Mouse (Mus musculus) gastrocnemius, adult 2 months (tissue): ENCODE data around the gene Noxo1. TPM values are rescaled to one million over a fixed set of nuclear protein-coding genes. Genes with fewer than 3 reads are reported as not detected.
"Not testable (repeated sequence)": the region's sequence is repeated elsewhere in the genome, so short reads cannot be mapped to it uniquely, and the experiment has no call there.

Source experiments
- DNase-seq: peaks from one replicate; pipeline ENCODE4 v3.0.0; 2022
- H3K27ac ChIP-seq: fragments of 200-600 bp; 2 replicates; pipeline ENCODE4 v1.8.1; 2022; ENCODE audit warnings: mild to moderate bottlenecking
- H3K4me3 ChIP-seq: fragments of 200-600 bp; 2 replicates; pipeline ENCODE4 v1.8.1; 2022; ENCODE audit warnings: mild to moderate bottlenecking, moderate library complexity
- CTCF ChIP-seq: fragments of 200-600 bp; IDR thresholded peaks from 2 replicates; pipeline ENCODE4 v1.8.1; 2022; ENCODE audit warnings: antibody characterized with exemption, mild to moderate bottlenecking, moderate library complexity
- intact Hi-C: fragments of 180-260 bp; cut with DNase I; formaldehyde crosslinking; loops from one replicate; pipeline ENCODE4 v1.15.1; 2025
- total RNA-seq, 2 experiments: library from RNA; stranded (reverse); gene quantifications; 2 replicates each; pipeline ENCODE4 v1.2.3; 2021

Noxo1 gene
- total RNA-seq, 2 experiments from 2014 or later, result 0.56 to 0.74 TPM

DNA sequence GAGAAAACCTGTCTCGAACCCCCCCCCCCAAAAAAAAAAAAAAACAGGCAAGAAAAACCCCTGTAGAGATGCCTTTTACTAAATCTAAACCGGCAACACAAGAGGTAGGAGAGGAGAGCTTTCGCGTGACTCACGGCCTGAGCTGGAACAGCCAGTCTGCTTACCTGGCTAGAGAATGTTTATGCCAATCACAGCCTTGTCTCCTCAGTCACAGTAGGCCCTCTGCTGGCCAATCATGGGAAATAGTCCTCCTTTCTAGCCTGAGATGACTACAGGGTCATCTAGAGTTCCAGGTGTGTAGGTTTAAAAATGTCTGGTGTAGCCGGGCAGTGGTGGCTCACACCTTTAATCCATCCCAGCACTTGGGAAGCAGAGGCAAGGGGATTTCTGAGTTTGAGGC is 28.6 kb upstream of the Noxo1 start:
- intact Hi-C loops, result loop anchor here (5.0 to 10.0 kb wide), 2 partner anchors 53 to 125 kb away; no protein-coding TSS in a partner anchor
- TF ChIP-seq CTCF, result peak; percentile 75
- H3K27ac ChIP-seq, result 0 out of 2 replicates have a peak overlapping the region, but pooled peaks have one; percentile 12
- peak; percentile 69 for DNase-seq
- H3K4me3 ChIP-seq, result no peak overlapping the region

DNA sequence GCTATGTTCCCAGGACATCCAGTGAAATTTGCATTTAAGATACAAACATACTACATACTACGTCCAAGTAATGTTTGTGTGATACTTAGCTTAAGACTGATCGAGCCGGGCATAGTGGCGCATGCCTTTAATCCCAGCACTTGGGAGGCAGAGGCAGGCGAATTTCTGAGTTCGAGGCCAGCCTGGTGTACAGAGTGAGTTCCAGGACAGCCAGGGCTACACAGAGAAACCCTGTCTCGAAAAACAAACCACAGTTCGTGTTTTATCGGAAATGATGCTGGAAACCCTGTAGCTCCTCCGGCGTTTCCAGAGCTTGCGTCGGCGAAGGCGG is 26.9 kb upstream of the Noxo1 start:
- DNase-seq, result not testable (repeated sequence)
- H3K27ac ChIP-seq, result peak overlapping the region; percentile 96
- intact Hi-C loops, result loop anchor here (5.0 to 10.0 kb wide), 2 partner anchors 54 to 127 kb away; no protein-coding TSS in a partner anchor
- peak overlapping the region; percentile 100 for H3K4me3 ChIP-seq

- intact Hi-C loops, result loop anchor here (5.0 to 10.0 kb wide), 2 partner anchors 55 to 127 kb away; no protein-coding TSS in a partner anchor
- TF ChIP-seq CTCF, result peak; percentile 48
- Histone ChIP-seq H3K4me3 (peak within 1 kb of the TSS; percentile 100), H3K27ac (peak within 1 kb of the TSS; percentile 96)
- DNase-seq, result peak; percentile 98
These were observed 26.3 kb upstream of the Noxo1 start, which contains the start of gene Zfp598 for GRCm38 (mm10) chr17:24669545-24670245. Zfp598 (plus strand) TSS chr17:24669687.

DNA sequence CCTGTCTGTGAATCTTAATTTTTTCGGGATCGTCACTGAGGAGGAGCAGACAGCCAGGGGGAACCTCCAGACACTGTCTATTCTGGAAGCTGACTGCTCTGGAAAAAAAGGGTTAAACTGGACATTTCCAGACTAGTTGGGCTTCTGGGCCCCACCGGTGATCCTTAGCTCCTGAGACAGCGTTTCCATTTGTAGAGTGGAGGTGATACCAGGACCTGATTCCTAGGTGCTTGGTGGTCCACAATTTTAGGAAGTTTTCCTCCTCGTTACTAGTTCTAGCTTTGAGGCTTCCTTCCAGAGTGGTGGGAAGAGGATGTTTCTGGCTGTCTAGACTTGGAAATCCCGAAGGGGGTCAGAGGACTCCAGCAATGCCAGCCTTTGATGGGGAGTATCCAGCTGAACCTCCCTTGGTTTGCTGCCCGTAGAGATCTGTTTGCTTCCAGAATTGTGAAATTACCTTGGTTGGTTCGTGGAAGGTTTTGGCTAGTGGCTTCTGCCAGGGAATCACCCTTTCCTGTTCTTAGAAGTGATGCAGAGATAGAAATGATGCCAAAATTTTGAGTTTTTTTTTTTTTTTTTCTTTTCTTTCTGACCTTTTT is 25.7 kb upstream of the Noxo1 start:
- TF ChIP-seq CTCF, result no peak
- DNase-seq, result no peak
- H3K4me3 ChIP-seq, result peak overlapping the region; percentile 100
- intact Hi-C loops, result no loop called here
- peak overlapping the region; percentile 96 for H3K27ac ChIP-seq

- peak overlapping the region; percentile 100 for H3K4me3 ChIP-seq
- no peak for DNase-seq
- intact Hi-C loops, result no loop called here
- 0 out of 2 replicates have a peak overlapping the region, but pooled peaks have one; percentile 24 for H3K27ac ChIP-seq
- no peak for TF ChIP-seq CTCF
These were observed 24.7 kb upstream of the Noxo1 start for GRCm38 (mm10) chr17:24671346-24671745.

GRCm38 (mm10) chr17:24672141-24672540 is 23.9 kb upstream of the Noxo1 start:
- TF ChIP-seq CTCF, result no peak
- 0 out of 2 replicates have a peak overlapping the region, but pooled peaks have one; percentile 38 for H3K27ac ChIP-seq
- peak overlapping the region; percentile 17; the same call in 1 of the 2 replicates for H3K4me3 ChIP-seq
- DNase-seq, result peak; percentile 55
- intact Hi-C loops, result no loop called here

DNA sequence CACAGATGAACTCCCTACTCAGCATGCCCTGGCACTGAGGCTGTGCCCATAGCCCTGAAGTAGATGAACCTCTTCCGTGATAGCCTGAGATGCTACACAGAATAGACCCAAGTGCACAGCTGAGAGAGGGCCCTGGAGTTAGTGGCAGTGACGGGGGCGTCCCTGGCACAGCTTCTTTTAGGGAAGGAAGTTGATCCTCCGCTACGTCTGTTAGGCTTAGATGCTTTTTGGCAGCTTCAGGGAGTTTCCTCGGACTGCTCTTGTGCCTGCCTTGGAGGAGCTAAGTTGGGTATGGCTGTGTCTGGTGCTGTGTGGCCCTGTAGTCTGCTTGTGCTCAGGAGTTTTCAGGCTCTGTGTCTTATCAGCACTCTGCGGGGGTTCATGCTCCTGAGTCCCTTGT is 21.8 kb upstream of the Noxo1 start:
- H3K4me3 ChIP-seq, result no peak overlapping the region
- peak overlapping the region; percentile 1; the same call in 1 of the 2 replicates for H3K27ac ChIP-seq
- TF ChIP-seq CTCF, result no peak
- intact Hi-C loops, result no loop called here
- no peak for DNase-seq

GRCm38 (mm10) chr17:24676187-24676586 is 19.8 kb upstream of the Noxo1 start:
- no peak overlapping the region for H3K27ac ChIP-seq
- peak; percentile 73 for TF ChIP-seq CTCF
- peak; percentile 70 for DNase-seq
- intact Hi-C loops, result no loop called here
- no peak overlapping the region for H3K4me3 ChIP-seq

DNA sequence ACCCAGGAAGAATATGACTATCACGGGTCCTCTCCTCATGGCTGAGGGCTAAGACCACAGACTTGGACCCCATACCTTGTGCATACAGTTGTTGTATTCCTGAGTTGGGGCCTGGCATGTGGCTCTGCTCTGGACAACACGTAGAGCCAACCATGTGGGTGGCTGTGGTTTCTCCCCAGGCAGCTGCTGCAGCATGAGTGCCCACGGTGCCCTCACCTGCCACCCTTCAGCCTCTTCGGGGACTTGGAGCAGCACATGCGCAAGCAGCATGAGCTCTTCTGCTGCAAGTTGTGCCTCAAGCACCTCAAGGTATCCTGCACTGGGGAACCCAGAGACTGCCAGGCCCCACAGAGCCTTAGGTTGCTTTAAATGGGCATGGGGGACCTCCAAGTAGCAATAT is 19.2 kb upstream of the Noxo1 start:
- no peak for DNase-seq
- no peak for TF ChIP-seq CTCF
- intact Hi-C loops, result no loop called here

DNA sequence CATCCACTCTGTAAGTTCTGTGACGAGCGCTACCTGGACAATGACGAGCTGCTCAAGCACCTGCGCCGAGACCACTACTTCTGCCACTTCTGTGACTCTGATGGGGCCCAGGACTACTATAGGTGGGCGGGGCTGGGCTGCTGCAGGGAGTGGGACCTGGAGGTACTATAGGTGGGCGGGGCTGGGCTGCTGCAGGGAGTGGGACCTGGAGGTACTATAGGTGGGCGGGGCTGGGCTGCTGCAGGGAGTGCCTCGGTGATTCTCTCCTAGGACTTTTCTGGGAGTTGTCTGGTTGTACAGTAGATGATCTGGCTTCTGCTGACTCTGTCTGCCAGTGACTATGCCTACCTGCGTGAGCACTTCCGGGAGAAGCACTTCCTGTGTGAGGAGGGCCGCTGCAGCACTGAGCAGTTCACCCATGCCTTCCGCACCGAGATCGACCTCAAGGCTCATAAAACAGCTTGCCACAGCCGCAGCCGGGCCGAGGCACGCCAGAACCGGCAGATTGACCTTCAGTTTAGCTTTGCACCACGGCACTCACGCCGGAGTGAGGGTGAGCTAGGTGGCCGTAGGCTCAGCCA is 18.4 kb upstream of the Noxo1 start:
- H3K27ac ChIP-seq, result no peak overlapping the region
- no peak for TF ChIP-seq CTCF
- H3K4me3 ChIP-seq, result no peak overlapping the region
- intact Hi-C loops, result no loop called here
- no peak for DNase-seq

More for the DNA sequence above, 19.2 kb upstream of the Noxo1 start:
- Histone ChIP-seq H3K27ac (no peak overlapping the region), H3K4me3 (no peak overlapping the region)

GRCm38 (mm10) chr17:24686514-24686913 is 9.5 kb upstream of the Noxo1 start:
- DNase-seq, result no peak
- intact Hi-C loops, result no loop called here
- TF ChIP-seq CTCF, result no peak
- Histone ChIP-seq H3K27ac (no peak overlapping the region), H3K4me3 (0 out of 2 replicates have a peak overlapping the region, but pooled peaks have one; percentile 4)

GRCm38 (mm10) chr17:24687146-24687595 is 8.9 kb upstream of the Noxo1 start:
- H3K4me3 ChIP-seq, result peak overlapping the region; percentile 67
- peak; percentile 72 for DNase-seq

DNA sequence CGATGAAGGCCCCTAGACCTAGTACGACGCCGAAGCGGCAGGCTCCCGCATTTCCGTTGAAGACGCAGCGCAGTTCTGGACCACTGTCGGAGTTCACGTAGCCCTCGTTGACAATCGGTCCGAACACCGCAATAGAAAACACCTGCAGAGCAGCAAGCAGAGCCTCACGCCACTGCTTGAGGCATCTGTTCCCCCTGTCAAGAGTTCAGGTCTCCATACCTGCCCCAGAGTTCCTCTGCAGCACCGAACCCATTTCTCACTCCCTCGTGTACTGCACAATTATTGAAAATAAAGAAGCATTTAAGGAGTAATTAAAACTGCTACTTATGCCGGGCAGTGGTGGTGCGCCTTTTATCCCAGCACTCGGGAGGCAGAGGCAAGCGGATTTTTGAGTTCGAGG is 8.4 kb upstream of the Noxo1 start:
- no peak for TF ChIP-seq CTCF
- H3K4me3 ChIP-seq, result peak overlapping the region; percentile 67
- DNase-seq, result no peak
- intact Hi-C loops, result no loop called here
- no peak overlapping the region for H3K27ac ChIP-seq

More at GRCm38 (mm10) chr17:24687146-24687595, 8.9 kb upstream of the Noxo1 start:
- intact Hi-C loops, result no loop called here
- no peak for TF ChIP-seq CTCF
- H3K27ac ChIP-seq, result no peak overlapping the region
